Mouse (Mus musculus): ENCODE data around the gene Pla2r1. TPM values are rescaled to one million over a fixed set of nuclear protein-coding genes. Genes with fewer than 3 reads are reported as not detected.

Gene Pla2r1
- polyA plus RNA-seq, 1 experiment, result 0.42 TPM

- Histone ChIP-seq H3K4me1 (ENCODE audit: control insufficient read depth, insufficient read depth, low read length) (no peaks in the 10 kb centered on the region), H3K27ac (ENCODE audit: control insufficient read depth, insufficient read depth, low read depth, low read length, poor library complexity) (no peak overlapping the region), H3K4me3 (replicated peaks; ENCODE audit: control insufficient read depth, low read depth, low read length) (no peak overlapping the region)
- 68% methylated on average over 2 of the region's 2 CpGs for WGBS
- TF ChIP-seq POLR2A (IDR thresholded peaks at IDR 0.05; ENCODE audit: borderline replicate concordance, control insufficient read depth, low read depth, low read length), result no peak
- no peak for TF ChIP-seq CTCF (IDR thresholded peaks at IDR 0.05; ENCODE audit: control insufficient read depth, insufficient read depth, low read length)
Observed at GRCm38 (mm10) chr2:60478778-60479177, 74.3 kb downstream of the Pla2r1 start.

GRCm38 (mm10) chr2:60468901-60469770, 84.0 kb downstream of the Pla2r1 start:
- Histone ChIP-seq H3K4me3 (replicated peaks; ENCODE audit: control insufficient read depth, low read depth, low read length) (no peak overlapping the region), H3K4me1 (ENCODE audit: control insufficient read depth, insufficient read depth, low read length) (no peaks in the 10 kb centered on the region), H3K27ac (ENCODE audit: control insufficient read depth, insufficient read depth, low read depth, low read length, poor library complexity) (no peak overlapping the region)
- WGBS, result 82% methylated on average over 11 of the region's 11 CpGs
- no peak for TF ChIP-seq CTCF (IDR thresholded peaks at IDR 0.05; ENCODE audit: control insufficient read depth, insufficient read depth, low read length)
- TF ChIP-seq POLR2A (IDR thresholded peaks at IDR 0.05; ENCODE audit: borderline replicate concordance, control insufficient read depth, low read depth, low read length), result no peak

GRCm38 (mm10) chr2:60452376-60452775, 100.7 kb downstream of the Pla2r1 start:
- WGBS, result 86% methylated on average over 7 of the region's 7 CpGs
- no peak overlapping the region for H3K27ac ChIP-seq (ENCODE audit: control insufficient read depth, insufficient read depth, low read depth, low read length, poor library complexity)

GRCm38 (mm10) chr2:60451119-60451773, 101.9 kb downstream of the Pla2r1 start:
- Histone ChIP-seq H3K4me1 (ENCODE audit: control insufficient read depth, insufficient read depth, low read length) (no peaks in the 10 kb centered on the region), H3K27ac (ENCODE audit: control insufficient read depth, insufficient read depth, low read depth, low read length, poor library complexity) (no peak overlapping the region), H3K4me3 (replicated peaks; ENCODE audit: control insufficient read depth, low read depth, low read length) (no peak overlapping the region)
- TF ChIP-seq POLR2A (IDR thresholded peaks at IDR 0.05; ENCODE audit: borderline replicate concordance, control insufficient read depth, low read depth, low read length), result no peak
- no peak for TF ChIP-seq CTCF (IDR thresholded peaks at IDR 0.05; ENCODE audit: control insufficient read depth, insufficient read depth, low read length)
- WGBS, result 86% methylated on average over 3 of the region's 3 CpGs

More at GRCm38 (mm10) chr2:60452376-60452775, 100.7 kb downstream of the Pla2r1 start:
- no peak for TF ChIP-seq POLR2A (IDR thresholded peaks at IDR 0.05; ENCODE audit: borderline replicate concordance, control insufficient read depth, low read depth, low read length)
- TF ChIP-seq CTCF (IDR thresholded peaks at IDR 0.05; ENCODE audit: control insufficient read depth, insufficient read depth, low read length), result no peak
- no peak overlapping the region for H3K4me3 ChIP-seq (replicated peaks; ENCODE audit: control insufficient read depth, low read depth, low read length)
- no peaks in the 10 kb centered on the region for H3K4me1 ChIP-seq (ENCODE audit: control insufficient read depth, insufficient read depth, low read length)

- Histone ChIP-seq H3K4me3 (replicated peaks; ENCODE audit: control insufficient read depth, low read depth, low read length) (no peak overlapping the region), H3K4me1 (ENCODE audit: control insufficient read depth, insufficient read depth, low read length) (no peaks in the 10 kb centered on the region), H3K27ac (ENCODE audit: control insufficient read depth, insufficient read depth, low read depth, low read length, poor library complexity) (no peak overlapping the region)
- 12% methylated on average over 6 of the region's 6 CpGs for WGBS
- no peak for TF ChIP-seq CTCF (IDR thresholded peaks at IDR 0.05; ENCODE audit: control insufficient read depth, insufficient read depth, low read length)
- no peak for TF ChIP-seq POLR2A (IDR thresholded peaks at IDR 0.05; ENCODE audit: borderline replicate concordance, control insufficient read depth, low read depth, low read length)
Observed at GRCm38 (mm10) chr2:60449732-60450131, 103.4 kb downstream of the Pla2r1 start.

GRCm38 (mm10) chr2:60444711-60445509, 108.2 kb downstream of the Pla2r1 start:
- WGBS, result 62% methylated on average over 9 of the region's 9 CpGs
- Histone ChIP-seq H3K4me1 (ENCODE audit: control insufficient read depth, insufficient read depth, low read length) (no peaks in the 10 kb centered on the region), H3K4me3 (replicated peaks; ENCODE audit: control insufficient read depth, low read depth, low read length) (no peak overlapping the region), H3K27ac (ENCODE audit: control insufficient read depth, insufficient read depth, low read depth, low read length, poor library complexity) (no peak overlapping the region)
- TF ChIP-seq POLR2A (IDR thresholded peaks at IDR 0.05; ENCODE audit: borderline replicate concordance, control insufficient read depth, low read depth, low read length) (no peak), CTCF (IDR thresholded peaks at IDR 0.05; ENCODE audit: control insufficient read depth, insufficient read depth, low read length) (no peak)

- H3K4me3 ChIP-seq (replicated peaks; ENCODE audit: control insufficient read depth, low read depth, low read length), result no peak overlapping the region
- no peak overlapping the region for H3K27ac ChIP-seq (ENCODE audit: control insufficient read depth, insufficient read depth, low read depth, low read length, poor library complexity)
- WGBS, result 89% methylated on average over 7 of the region's 7 CpGs
- TF ChIP-seq POLR2A (IDR thresholded peaks at IDR 0.05; ENCODE audit: borderline replicate concordance, control insufficient read depth, low read depth, low read length), result no peak
- no peak for TF ChIP-seq CTCF (IDR thresholded peaks at IDR 0.05; ENCODE audit: control insufficient read depth, insufficient read depth, low read length)
- no peaks in the 10 kb centered on the region for H3K4me1 ChIP-seq (ENCODE audit: control insufficient read depth, insufficient read depth, low read length)
Observed at GRCm38 (mm10) chr2:60443279-60443678, 109.8 kb downstream of the Pla2r1 start.

GRCm38 (mm10) chr2:60441875-60442274, 111.2 kb downstream of the Pla2r1 start:
- TF ChIP-seq POLR2A (IDR thresholded peaks at IDR 0.05; ENCODE audit: borderline replicate concordance, control insufficient read depth, low read depth, low read length), result no peak
- TF ChIP-seq CTCF (IDR thresholded peaks at IDR 0.05; ENCODE audit: control insufficient read depth, insufficient read depth, low read length), result no peak
- WGBS, result 43% methylated on average over 3 of the region's 3 CpGs
- no peaks in the 10 kb centered on the region for H3K4me1 ChIP-seq (ENCODE audit: control insufficient read depth, insufficient read depth, low read length)
- H3K4me3 ChIP-seq (replicated peaks; ENCODE audit: control insufficient read depth, low read depth, low read length), result no peak overlapping the region
- H3K27ac ChIP-seq (ENCODE audit: control insufficient read depth, insufficient read depth, low read depth, low read length, poor library complexity), result no peak overlapping the region

Data from bone marrow, adult 2 months (tissue).